In genomic region chr9:40376139-40376541, GRCm38 (mm10) we compare ENCODE assay signal across 9 mouse cellular contexts.
A peak's percentile ranks its signal among the peaks of the same experiment; 100 is the strongest.
DNase-seq lines count a peak whose midpoint lies in the region; ATAC-seq and TF ChIP-seq lines count a peak whose summit lies in the region.
"Had no signal": no experiment of that assay in that cellular context is flagged by ENCODE, and none has a peak within 500 bp of the region (broad histone marks: within the 10 kb centered on the region; RNA-seq: fewer than 3 reads in every experiment).

No protein-coding gene starts in this region.

- H3K36me3 ChIP-seq in testis, adult 2 months (ENCODE audit: control insufficient read depth, insufficient read depth, low read length) = no peaks in the 10 kb centered on the region
- no peaks in the 10 kb centered on the region for H3K36me3 ChIP-seq in forebrain, embryonic 13.5 days (ENCODE audit: poor library complexity, severe bottlenecking)
- H3K36me3 ChIP-seq in kidney, embryonic 14.5 days (ENCODE audit: control insufficient read depth, insufficient read depth, low read length) = no peaks in the 10 kb centered on the region
- H3K36me3 ChIP-seq in limb, embryonic 11.5 days (ENCODE audit: control insufficient read depth, insufficient read depth, low read length) = no peaks in the 10 kb centered on the region
- H3K36me3 ChIP-seq in midbrain, embryonic 16.5 days (ENCODE audit: control insufficient read depth, insufficient read depth, low read length) = no peaks in the 10 kb centered on the region

- peak overlapping the region; percentile 63 for H3K9ac ChIP-seq in forebrain, embryonic 13.5 days
- peak overlapping the region; percentile 29; the same call in 1 of the 2 replicates for H3K9ac ChIP-seq in kidney, embryonic 14.5 days (ENCODE audit: low read depth, low read length)
- peak overlapping the region; percentile 32; the same call in 1 of the 2 replicates for H3K9ac ChIP-seq in limb, embryonic 11.5 days (ENCODE audit: low read length)
- peak overlapping the region; percentile 67 for H3K9ac ChIP-seq in midbrain, embryonic 16.5 days (ENCODE audit: low read depth, low read length)

- H3K4me1 ChIP-seq in testis, adult 2 months (ENCODE audit: control insufficient read depth, insufficient read depth, low read length) = no peaks in the 10 kb centered on the region; the same call in 1 of the 2 replicates
- H3K4me1 ChIP-seq in forebrain, embryonic 13.5 days = peaks cover 18% of the 10 kb centered on the region
- peaks cover 7% of the 10 kb centered on the region for H3K4me1 ChIP-seq in kidney, embryonic 14.5 days (ENCODE audit: control insufficient read depth, insufficient read depth, low read length)
- no peaks in the 10 kb centered on the region for H3K4me1 ChIP-seq in limb, embryonic 11.5 days (ENCODE audit: control insufficient read depth, insufficient read depth, low read length)
- H3K4me1 ChIP-seq in midbrain, embryonic 16.5 days (ENCODE audit: control insufficient read depth, insufficient read depth, low read length) = peaks cover 30% of the 10 kb centered on the region

- no peaks in the 10 kb centered on the region for H3K27me3 ChIP-seq in testis, adult 2 months (ENCODE audit: control insufficient read depth, insufficient read depth, low read length)
- H3K27me3 ChIP-seq in forebrain, embryonic 13.5 days = no peaks in the 10 kb centered on the region
- no peaks in the 10 kb centered on the region for H3K27me3 ChIP-seq in kidney, embryonic 14.5 days (ENCODE audit: control insufficient read depth, insufficient read depth, low read length)
- no peaks in the 10 kb centered on the region for H3K27me3 ChIP-seq in limb, embryonic 11.5 days (ENCODE audit: control insufficient read depth, insufficient read depth, low read length)
- H3K27me3 ChIP-seq in midbrain, embryonic 16.5 days (ENCODE audit: control insufficient read depth, insufficient read depth, low read depth, low read length) = no peaks in the 10 kb centered on the region

- no peaks in the 10 kb centered on the region for H3K9me3 ChIP-seq in forebrain, embryonic 13.5 days (replicated peaks)
- no peaks in the 10 kb centered on the region for H3K9me3 ChIP-seq in kidney, embryonic 14.5 days (ENCODE audit: control insufficient read depth, low read length)
- no peaks in the 10 kb centered on the region for H3K9me3 ChIP-seq in limb, embryonic 11.5 days (ENCODE audit: control insufficient read depth, low read length)
- no peaks in the 10 kb centered on the region for H3K9me3 ChIP-seq in midbrain, embryonic 16.5 days (replicated peaks; ENCODE audit: control insufficient read depth, low read length, poor library complexity, severe bottlenecking)

- peak overlapping the region; percentile 62 for H3K4me2 ChIP-seq in forebrain, embryonic 13.5 days
- peak overlapping the region; percentile 30 for H3K4me2 ChIP-seq in kidney, embryonic 14.5 days (replicated peaks; ENCODE audit: low read depth, low read length)
- H3K4me2 ChIP-seq in limb, embryonic 11.5 days (ENCODE audit: low read depth, severe bottlenecking) = peak overlapping the region; percentile 33; the same call in 1 of the 2 replicates
- H3K4me2 ChIP-seq in midbrain, embryonic 16.5 days (ENCODE audit: low read length) = peak overlapping the region; percentile 66

- 3% methylated on average over 11 of the region's 11 CpGs for WGBS in forebrain, embryonic 13.5 days
- WGBS in kidney, embryonic 14.5 days = 7% methylated on average over 11 of the region's 11 CpGs
- WGBS in limb, embryonic 11.5 days = 8% methylated on average over 11 of the region's 11 CpGs
- WGBS in midbrain, embryonic 16.5 days = 3% methylated on average over 11 of the region's 11 CpGs

- TF ChIP-seq POLR2A in testis, adult 2 months (IDR thresholded peaks at IDR 0.05; ENCODE audit: control insufficient read depth, low read depth, low read length) = no peak

- H3K4me3 ChIP-seq in testis, adult 2 months (ENCODE audit: control insufficient read depth, low read depth, low read length) = no peak overlapping the region
- H3K4me3 ChIP-seq in forebrain, embryonic 13.5 days = peak overlapping the region; percentile 37
- H3K4me3 ChIP-seq in kidney, embryonic 14.5 days (ENCODE audit: low read length) = peak overlapping the region; percentile 10
- no peak overlapping the region for H3K4me3 ChIP-seq in limb, embryonic 11.5 days (ENCODE audit: low read depth, low read length)
- peak overlapping the region; percentile 43 for H3K4me3 ChIP-seq in midbrain, embryonic 16.5 days (ENCODE audit: low read depth, low read length)

- 0 out of 2 replicates have a peak, but pooled peaks have one; percentile 3 for TF ChIP-seq CTCF in testis, adult 2 months (IDR thresholded peaks at IDR 0.05; ENCODE audit: control insufficient read depth, insufficient read depth, insufficient replicate concordance, low read depth, low read length)

- ATAC-seq in forebrain, embryonic 13.5 days = peak; percentile 77
- ATAC-seq in kidney, embryonic 14.5 days (ENCODE audit: low FRiP score, low TSS enrichment) = peak; percentile 80
- ATAC-seq in limb, embryonic 11.5 days (ENCODE audit: insufficient number of reproducible peaks, low FRiP score, low TSS enrichment, low read depth) = peak; percentile 62; the same call in 1 of the 2 replicates
- ATAC-seq in midbrain, embryonic 16.5 days = peak; percentile 86
- ATAC-seq in megakaryocyte progenitor cell, adult 5-6 weeks (replicated peaks; ENCODE audit: poor library complexity) = no peak

- no peak overlapping the region for H3K27ac ChIP-seq in testis, adult 2 months (ENCODE audit: control insufficient read depth, insufficient read depth, low read depth, low read length)
- H3K27ac ChIP-seq in forebrain, embryonic 13.5 days = no peak overlapping the region
- H3K27ac ChIP-seq in kidney, embryonic 14.5 days (ENCODE audit: low read depth, low read length) = peak overlapping the region; percentile 14; the same call in 1 of the 2 replicates
- H3K27ac ChIP-seq in limb, embryonic 11.5 days (replicated peaks; ENCODE audit: low read depth, low read length) = no peak overlapping the region
- H3K27ac ChIP-seq in midbrain, embryonic 16.5 days (ENCODE audit: low read length) = peak overlapping the region; percentile 48
- H3K27ac ChIP-seq: macrophage had no signal

- no peak for DNase-seq in testis, postnatal 14 days (ENCODE audit: low spot score)
- peak; percentile 68 for DNase-seq in limb, embryonic 11.5 days (ENCODE audit: low spot score)
- no peak for DNase-seq in gastrocnemius, postnatal 10 days

Comparison
In these comparisons a context has a peak if more than half of its experiments do, and no peak if none do; other contexts are left out.
1. H3K27ac ChIP-seq: peak in kidney, embryonic 14.5 days (single experiment) and midbrain, embryonic 16.5 days (single experiment); none in testis, adult 2 months (single experiment), forebrain, embryonic 13.5 days (single experiment) and limb, embryonic 11.5 days (single experiment).
2. H3K4me3 ChIP-seq: peak in forebrain, embryonic 13.5 days (single experiment), kidney, embryonic 14.5 days (single experiment) and midbrain, embryonic 16.5 days (single experiment); none in testis, adult 2 months (single experiment) and limb, embryonic 11.5 days (single experiment).
3. Peak in every context shown above with its lines, with median percentiles within 50 percentile points of each other: H3K4me2 ChIP-seq and H3K9ac ChIP-seq.